Mouse (Mus musculus): ENCODE results near the gene Akap8. TPM values are rescaled to one million over a fixed set of nuclear protein-coding genes. Genes with fewer than 3 reads are reported as not detected.

Gene Akap8
- total RNA-seq, 2 experiments from 2014 or later = 99.2 to 112 TPM

DNA sequence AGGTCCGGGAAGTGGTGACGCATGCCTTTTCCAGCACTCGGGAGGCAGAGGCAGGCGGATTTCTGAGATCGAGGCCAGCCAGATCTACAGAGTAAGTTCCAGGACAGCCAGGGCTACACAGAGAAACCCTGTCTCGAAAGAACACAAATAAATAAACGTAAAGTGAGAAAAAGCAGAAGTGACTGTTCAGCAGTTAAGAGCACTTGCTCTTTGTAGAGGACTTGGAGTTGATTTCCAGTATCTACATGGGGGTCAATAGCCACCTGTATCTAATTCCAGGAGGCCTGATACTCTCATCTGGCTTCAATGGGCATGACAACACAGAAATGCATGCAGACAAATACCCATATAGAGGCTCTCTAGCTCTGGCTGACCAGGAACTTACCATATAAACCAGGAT lies 51.9 kb downstream of the Akap8 start:
- no peak for TF ChIP-seq CTCF (conservative IDR thresholded peaks at IDR 0.05)
- Histone ChIP-seq H3K4me3 (no peak overlapping the region), H3K27ac (no peak overlapping the region)
- no peak for DNase-seq (ENCODE audit: low spot score in 2 of 2)

DNA sequence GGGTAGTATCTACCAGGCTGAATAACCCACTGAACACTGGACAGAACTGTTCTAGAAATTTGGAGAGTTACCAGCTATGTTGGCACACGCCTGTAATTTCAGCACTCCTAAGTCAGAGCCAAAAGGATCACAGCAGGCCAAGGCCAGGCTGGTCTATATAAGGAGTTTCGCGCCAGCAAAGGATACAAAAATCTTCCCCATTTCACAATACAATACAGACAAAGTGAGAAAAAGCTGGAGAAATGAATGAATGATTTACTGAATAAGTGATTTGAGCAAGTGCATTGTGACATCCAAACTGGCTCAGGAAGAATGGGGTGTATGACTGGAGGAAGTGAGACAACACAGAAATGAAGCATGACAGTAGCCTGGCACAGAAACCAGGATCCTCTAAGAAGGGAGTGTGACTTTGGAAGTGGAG lies 52.5 kb downstream of the Akap8 start:
- no peak for DNase-seq (ENCODE audit: low spot score in 2 of 2)
- no peak for TF ChIP-seq CTCF (conservative IDR thresholded peaks at IDR 0.05)
- Histone ChIP-seq H3K4me3 (no peak overlapping the region), H3K27ac (peak overlapping the region; percentile 15; the same call in 1 of the 2 replicates)

DNA sequence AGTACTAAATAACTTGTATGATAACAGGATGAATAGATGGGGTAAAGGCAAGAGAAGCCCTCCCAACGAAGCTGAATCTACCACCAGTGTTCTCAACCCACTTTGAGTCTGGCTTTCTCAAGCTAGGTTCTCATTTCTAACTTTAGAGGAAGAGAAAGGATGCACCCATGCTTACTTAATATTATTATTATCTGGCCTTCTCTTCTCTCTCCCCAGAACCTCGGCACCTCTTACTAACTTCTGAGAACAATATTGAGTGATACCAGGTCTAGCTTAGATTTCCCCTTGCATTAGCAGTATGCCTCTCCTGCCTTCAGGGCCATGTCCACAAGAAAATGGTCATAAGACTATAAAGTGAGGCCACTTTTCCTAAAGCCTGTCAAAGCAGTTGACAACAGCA lies 52.9 kb downstream of the Akap8 start:
- Histone ChIP-seq H3K4me3 (no peak overlapping the region), H3K27ac (peak overlapping the region; percentile 15)
- no peak for DNase-seq (ENCODE audit: low spot score in 2 of 2)
- TF ChIP-seq CTCF (conservative IDR thresholded peaks at IDR 0.05) = no peak

DNA sequence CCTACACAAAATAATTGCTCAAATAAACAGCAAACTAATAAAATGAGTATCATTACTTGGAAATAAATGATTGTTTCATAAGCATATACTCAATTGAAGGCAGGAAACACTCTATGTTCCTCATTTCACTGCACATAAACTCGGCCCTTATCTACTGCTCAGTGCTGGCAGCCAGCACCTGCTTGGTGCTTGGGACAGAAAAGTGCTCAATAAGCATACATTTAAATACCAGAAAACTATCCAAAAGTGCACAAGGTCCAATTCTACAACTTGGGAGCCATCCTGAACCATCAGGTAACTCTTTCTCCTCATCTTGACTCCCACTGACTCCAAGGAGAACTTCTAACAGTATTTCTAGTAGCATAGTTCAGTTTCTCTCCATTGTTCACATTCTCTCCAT lies 53.4 kb downstream of the Akap8 start:
- DNase-seq (ENCODE audit: low spot score in 2 of 2) = no peak
- no peak for TF ChIP-seq CTCF (conservative IDR thresholded peaks at IDR 0.05)
- Histone ChIP-seq H3K27ac (no peak overlapping the region; the same call in 1 of the 2 replicates), H3K4me3 (no peak overlapping the region)

DNA sequence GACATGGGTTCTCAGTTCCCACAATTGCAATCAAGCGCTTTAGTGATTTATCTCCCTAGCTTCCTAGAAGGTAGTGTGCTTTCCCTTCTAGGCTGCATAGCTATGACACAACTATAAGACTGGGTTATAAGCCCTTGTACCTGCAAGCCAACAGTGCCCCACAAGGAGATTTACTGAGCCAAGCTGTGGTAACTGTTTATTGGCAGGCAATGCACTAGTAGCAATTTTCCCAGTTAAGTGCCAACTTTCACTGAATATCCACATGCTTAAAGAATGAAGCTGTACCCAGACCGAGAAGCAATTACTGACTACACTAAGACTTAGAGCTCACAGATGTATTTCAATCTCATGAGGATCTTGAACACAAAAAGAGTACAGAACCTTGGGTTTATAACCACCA lies 57.4 kb downstream of the Akap8 start:
- no peak; the same call in 1 of the 2 replicates for TF ChIP-seq CTCF (conservative IDR thresholded peaks at IDR 0.05)
- H3K27ac ChIP-seq = no peak overlapping the region
- H3K4me3 ChIP-seq = no peak overlapping the region
- no peak for DNase-seq (ENCODE audit: low spot score in 2 of 2)

DNA sequence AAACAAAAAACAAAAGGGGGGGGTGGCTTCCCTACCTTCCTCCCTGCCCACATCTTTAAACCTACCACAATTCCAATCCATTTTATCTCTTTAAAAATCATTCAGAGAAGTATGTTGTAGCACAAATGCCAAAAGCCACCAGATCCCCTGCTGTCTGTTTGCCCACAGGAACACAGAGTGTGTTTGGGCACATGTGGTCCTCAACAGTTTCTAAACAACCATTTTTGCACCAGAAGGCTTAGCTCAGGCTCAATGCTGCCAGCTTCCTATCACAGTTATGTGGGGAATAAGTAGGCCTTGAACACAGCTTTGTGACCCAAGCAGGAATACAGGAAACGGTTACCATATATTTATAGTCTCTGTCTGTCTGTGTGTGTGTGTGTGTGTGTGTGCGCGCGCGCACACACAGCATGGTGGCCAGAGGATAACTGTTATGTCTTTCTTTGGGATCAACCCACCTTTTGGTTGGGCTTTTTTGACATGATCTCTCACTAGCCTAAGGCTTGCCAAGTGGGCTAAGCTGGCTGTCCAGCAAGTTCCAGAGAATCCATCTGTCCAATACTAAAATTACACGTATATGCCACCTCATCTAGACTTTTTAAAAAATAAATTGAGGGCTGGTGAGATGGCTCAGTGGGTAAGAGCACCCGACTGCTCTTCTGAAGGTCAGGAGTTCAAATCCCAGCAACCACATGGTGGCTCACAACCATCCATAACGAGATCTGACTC lies 58.0 kb downstream of the Akap8 start:
- no peak for TF ChIP-seq CTCF (conservative IDR thresholded peaks at IDR 0.05)
- no peak overlapping the region for H3K4me3 ChIP-seq
- peak; percentile 69 to 77 for DNase-seq (ENCODE audit: low spot score in 2 of 2)
- peak overlapping the region; percentile 60; the same call in 1 of the 2 replicates for H3K27ac ChIP-seq

DNA sequence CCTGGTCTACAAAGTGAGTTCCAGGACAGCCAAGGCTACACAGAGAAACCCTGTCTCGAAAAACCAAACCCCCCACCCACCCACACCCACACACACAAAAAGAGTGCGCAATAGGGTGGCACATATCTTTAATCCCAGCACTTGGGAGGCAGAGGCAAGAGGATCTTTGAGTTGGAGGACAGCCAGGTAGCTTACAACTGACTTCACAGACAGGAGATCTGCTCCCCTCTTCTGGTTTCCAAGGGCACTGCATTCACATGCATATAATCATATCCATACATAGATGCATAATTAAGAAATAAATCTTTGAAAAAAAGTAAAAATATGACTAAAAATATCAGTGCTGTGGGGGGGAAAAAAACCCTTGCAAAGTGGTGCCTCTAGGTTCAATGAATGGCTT lies 62.2 kb downstream of the Akap8 start:
- peak; percentile 16 for TF ChIP-seq CTCF (conservative IDR thresholded peaks at IDR 0.05)

DNA sequence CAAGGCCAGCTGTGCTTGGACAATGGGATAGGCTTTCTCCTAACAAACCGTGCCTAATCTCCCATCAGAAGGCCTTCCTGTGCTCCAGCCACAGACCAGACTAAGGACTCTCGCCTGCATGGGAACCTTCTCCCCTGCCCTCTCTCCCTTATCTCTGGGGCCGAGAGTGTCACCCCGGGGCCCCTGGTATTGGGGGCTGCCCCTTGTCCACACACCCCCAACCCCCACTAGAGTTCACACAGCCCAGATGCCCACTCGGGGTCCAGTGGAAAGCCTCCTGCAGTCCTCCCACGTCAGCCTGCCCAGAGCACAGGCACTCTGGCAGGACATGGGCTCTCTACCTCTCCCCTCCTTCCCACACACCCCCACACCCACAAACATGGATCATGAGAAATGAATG lies 63.1 kb downstream of the Akap8 start:
- H3K4me3 ChIP-seq = no peak overlapping the region
- no peak for TF ChIP-seq CTCF (conservative IDR thresholded peaks at IDR 0.05)
- no peak for DNase-seq (ENCODE audit: low spot score in 2 of 2)
- no peak overlapping the region for H3K27ac ChIP-seq

More for the DNA sequence above, 62.2 kb downstream of the Akap8 start:
- DNase-seq (ENCODE audit: low spot score in 2 of 2) = no peak
- no peak overlapping the region for H3K4me3 ChIP-seq
- H3K27ac ChIP-seq = no peak overlapping the region

DNA sequence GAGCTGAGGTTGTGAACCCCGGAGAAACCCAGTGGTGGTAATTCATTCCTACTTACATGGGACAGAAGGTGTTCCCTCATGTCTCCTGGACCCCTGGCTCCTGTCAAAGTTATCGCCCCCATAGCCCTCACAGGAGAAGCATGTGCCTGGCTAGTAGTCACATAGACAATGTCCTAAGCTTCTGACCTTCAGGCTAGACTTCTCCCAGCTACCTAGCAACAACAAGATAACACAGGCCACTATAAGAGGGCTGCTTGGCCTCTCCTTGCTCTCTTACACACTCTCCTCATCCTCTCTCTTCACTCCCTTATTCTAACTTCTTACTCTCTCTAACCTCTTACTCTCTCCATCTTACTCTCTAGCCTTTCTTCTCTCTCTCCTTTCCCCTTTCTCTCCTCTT lies 63.6 kb downstream of the Akap8 start:
- no peak for DNase-seq (ENCODE audit: low spot score in 2 of 2)
- Histone ChIP-seq H3K4me3 (no peak overlapping the region), H3K27ac (no peak overlapping the region)
- no peak for TF ChIP-seq CTCF (conservative IDR thresholded peaks at IDR 0.05)

DNA sequence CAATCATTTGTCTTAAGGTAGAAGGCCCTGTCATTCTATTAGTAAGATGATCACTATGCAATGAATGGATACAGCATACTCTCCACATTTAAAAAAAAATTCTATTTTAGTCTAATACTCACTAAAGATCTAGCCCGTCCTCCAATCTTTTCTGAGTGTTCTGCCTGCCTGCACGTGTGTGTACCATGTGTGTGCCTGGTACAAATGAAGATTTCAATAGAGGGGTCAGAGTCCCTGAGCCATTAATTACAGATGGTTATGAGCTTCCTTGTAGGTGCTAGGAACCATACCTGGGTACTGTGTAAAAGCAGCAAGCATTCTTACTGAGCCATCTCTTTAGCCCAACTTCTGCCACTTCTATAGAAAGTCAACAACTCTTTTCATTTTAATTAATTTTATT lies 64.1 kb downstream of the Akap8 start:
- no peak for DNase-seq (ENCODE audit: low spot score in 2 of 2)
- no peak for TF ChIP-seq CTCF (conservative IDR thresholded peaks at IDR 0.05)
- Histone ChIP-seq H3K4me3 (no peak overlapping the region), H3K27ac (no peak overlapping the region)

Other genes starting within 250 kb of the Akap8 start
- 1 to 10 TPM; 7.2 to 7.7 TPM for gene Notch3, start 154.4 kb downstream of the Akap8 start, total RNA-seq (2021)
- gene Ephx3, start 131.7 kb downstream of the Akap8 start, total RNA-seq (2021) = under 1 TPM; 0.42 to 0.44 TPM
- gene Brd4, start 36.5 kb downstream of the Akap8 start, total RNA-seq (2021) = 100 to 1,000 TPM; 103 to 121 TPM
- gene Akap8l, start 29.4 kb upstream of the Akap8 start, total RNA-seq (2021) = 100 to 1,000 TPM; 220 to 238 TPM
- 10 to 100 TPM; 55.0 to 57.2 TPM for gene Wiz, start 68.2 kb upstream of the Akap8 start, total RNA-seq (2021)
- gene Rasal3, start 82.3 kb upstream of the Akap8 start, total RNA-seq (2021) = 1 to 10 TPM; 2.9 to 4.6 TPM
- gene Pglyrp2, start 102.9 kb upstream of the Akap8 start, total RNA-seq (2021) = not detected
- not detected for gene Cyp4f39, start 131.5 kb upstream of the Akap8 start, total RNA-seq (2021)
- gene Cyp4f17, start 184.8 kb upstream of the Akap8 start, total RNA-seq (2021) = 1 to 10 TPM; 3.2 to 4.4 TPM
- gene Cyp4f16, start 215.3 kb upstream of the Akap8 start, total RNA-seq (2021) = 1 to 10 TPM; 8.7 to 8.8 TPM

Data from layer of hippocampus, adult 2 months (tissue).